Mouse (Mus musculus): ENCODE results near the gene Mybph.

- TF ChIP-seq POLR2A (IDR thresholded peaks at IDR 0.05; ENCODE audit: borderline replicate concordance, insufficient read depth, low read length) (no peak), CTCF (IDR thresholded peaks at IDR 0.05; ENCODE audit: borderline replicate concordance, insufficient read depth, low read depth, low read length) (no peak)
Measured at GRCm38 (mm10) chr1:134221172-134221571, 27.9 kb downstream of the Mybph start.
